Comparison of ENCODE assay signal across 8 mouse cellular contexts in the genomic region with DNA sequence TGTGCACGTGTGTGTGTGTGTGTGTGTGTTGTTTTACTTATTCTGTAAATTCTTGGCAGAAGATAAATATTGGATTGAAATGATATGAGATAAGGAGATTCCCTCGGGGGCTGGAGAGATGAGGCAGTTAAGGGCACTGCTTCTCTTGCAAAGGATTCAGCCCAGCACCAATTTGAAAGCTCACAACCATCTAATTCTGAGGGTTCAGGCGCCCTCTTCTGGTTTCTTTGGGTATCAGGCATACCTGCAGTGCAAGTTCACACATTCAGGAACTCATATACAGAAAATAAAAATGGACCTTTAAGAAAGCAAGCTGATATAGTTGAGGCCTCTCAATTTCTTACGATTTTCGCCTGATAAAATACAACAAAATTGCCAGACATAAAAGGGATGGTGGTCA. TPM values are rescaled to one million over a fixed set of nuclear protein-coding genes. Genes with fewer than 3 reads are reported as not detected.
A peak's percentile ranks its signal among the peaks of the same experiment; 100 is the strongest.
DNase-seq lines count a peak whose midpoint lies in the region; ATAC-seq lines count a peak whose summit lies in the region.

No protein-coding gene starts in this region.

- DNase-seq in heart, adult 8-10 months (ENCODE audit: low spot score), result peak; percentile 44
- no peak for DNase-seq in heart, postnatal 25 days (ENCODE audit: low spot score)
- peak; percentile 46 for DNase-seq in CD4-positive helper T cell, adult 2 months (ENCODE audit: low read depth, low spot score)
- DNase-seq in brain, embryonic 18.5 days (ENCODE audit: low read depth, low spot score), result peak; percentile 40
- peak; percentile 56 to 88 for DNase-seq in layer of hippocampus, adult 18-20 months (ENCODE audit: low spot score in 2 of 2)
- peak; percentile 80 for DNase-seq in lung, postnatal 10 days
- peak; percentile 38 for DNase-seq in telencephalon, adult 2 months (ENCODE audit: low read depth, low spot score)

- ATAC-seq in frontal cortex, adult (ENCODE audit: low TSS enrichment), result peak; percentile 65

- intact Hi-C loops in heart, postnatal 25 days (cut with DNase I), result loop anchor here (2.0 to 10.0 kb wide), 2 partner anchors 60 to 112 kb away; no protein-coding TSS in a partner anchor

RNA-seq across cellular contexts. Expression of a gene that starts 10.7 kb away (rescaled TPM):
- total RNA-seq in heart, adult 8-10 months (2022), result not detected
- total RNA-seq in heart, postnatal 25 days (2021), result not detected
- not detected for total RNA-seq in layer of hippocampus, adult 18-20 months (2021)

RNA-seq across cellular contexts. Expression of a gene that starts 22.1 kb away (rescaled TPM):
- 1 to 10 TPM in 2 of 4 experiments, under 1 TPM in 2; 0.79 to 2.2 (median 0.99) TPM for total RNA-seq in heart, adult 8-10 months (2022)
- 1 to 10 TPM; 1.1 to 1.2 TPM for total RNA-seq in heart, postnatal 25 days (2021)
- under 1 TPM; 0.58 to 0.77 TPM for total RNA-seq in layer of hippocampus, adult 18-20 months (2021)

RNA-seq across cellular contexts. Expression of a gene that starts 22.1 kb away (rescaled TPM):
- under 1 TPM in 1 of 4 experiments, not detected in 3; 0.66 TPM for total RNA-seq in heart, adult 8-10 months (2022)
- not detected for total RNA-seq in heart, postnatal 25 days (2021)
- not detected for total RNA-seq in layer of hippocampus, adult 18-20 months (2021)

RNA-seq across cellular contexts. Expression of a gene that starts 40.3 kb away (rescaled TPM):
- under 1 TPM in 1 of 4 experiments, not detected in 3; 0.19 TPM for total RNA-seq in heart, adult 8-10 months (2022)
- under 1 TPM in 1 of 2 experiments, not detected in 1; 0.16 TPM for total RNA-seq in heart, postnatal 25 days (2021)
- under 1 TPM; 0.30 to 0.57 TPM for total RNA-seq in layer of hippocampus, adult 18-20 months (2021)

RNA-seq across cellular contexts. Expression of a gene that starts 46.9 kb away (rescaled TPM):
- not detected for total RNA-seq in heart, adult 8-10 months (2022)
- not detected for total RNA-seq in heart, postnatal 25 days (2021)
- not detected for total RNA-seq in layer of hippocampus, adult 18-20 months (2021)
